Mouse (Mus musculus): Measurements from ENCODE around the gene Smarca1. TPM values are rescaled to one million over a fixed set of nuclear protein-coding genes. Genes with fewer than 3 reads are reported as not detected.
A peak's percentile ranks its signal among the peaks of the same experiment; 100 is the strongest.

Smarca1 gene
- polyA plus RNA-seq (2014; fragmentation: Nextera tagmentation; extraction: Ambion mirVana): 30.8 and 35.4 TPM in 2 replicates

GRCm38 (mm10) chrX:47892431-47893024 lies at the start of gene Smarca1:
Gene Smarca1, minus strand, starts transcription at chrX:47892974.
- H3K9me3 ChIP-seq (ENCODE audit: control insufficient read depth, low read length): no peaks in the 10 kb centered on the region
- peak within 1 kb of the TSS; percentile 59 for H3K4me2 ChIP-seq
- DNase-seq (ENCODE audit: low spot score, missing footprints) (no peak), ATAC-seq (ENCODE audit: low FRiP score) (peak; percentile 73)
- H3K27ac ChIP-seq (ENCODE audit: low read depth, low read length): no peak within 1 kb of the TSS
- H3K27me3 ChIP-seq (ENCODE audit: control insufficient read depth, insufficient read depth, low read length): no peaks in the 10 kb centered on the region
- 16% methylated on average over 12 of the region's 17 CpGs for WGBS
- H3K4me1 ChIP-seq (ENCODE audit: control insufficient read depth, insufficient read depth, low read length): no peaks in the 10 kb centered on the region
- no peaks in the 10 kb centered on the region for H3K36me3 ChIP-seq (ENCODE audit: control insufficient read depth, insufficient read depth, low read length)
- H3K4me3 ChIP-seq (ENCODE audit: low read depth, low read length): peak within 1 kb of the TSS; percentile 56
- peak within 1 kb of the TSS; percentile 74 for H3K9ac ChIP-seq (ENCODE audit: low read length)

DNA sequence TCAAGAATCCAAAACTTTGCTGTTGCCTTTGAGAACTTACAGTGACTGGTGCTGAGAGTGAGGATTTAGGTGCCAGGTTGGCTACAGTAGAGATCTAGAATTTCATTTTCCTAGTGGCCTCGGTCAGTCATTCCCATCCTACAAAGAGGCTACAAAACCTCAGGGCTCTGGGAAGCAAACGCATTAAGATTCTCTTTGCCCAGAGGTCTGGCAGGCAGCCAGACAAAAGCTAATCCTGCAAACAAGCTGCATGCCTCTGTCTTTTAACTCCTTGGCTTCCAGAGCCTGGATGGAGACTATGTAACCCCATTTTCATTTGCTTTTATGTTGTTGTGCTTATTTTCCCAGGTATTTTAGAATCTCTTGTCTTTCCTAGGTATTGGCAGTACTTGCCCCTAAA lies 45.0 kb upstream of the Smarca1 start:
- Histone ChIP-seq H3K27me3 (ENCODE audit: control insufficient read depth, insufficient read depth, low read length) (no peaks in the 10 kb centered on the region), H3K4me2 (no peak overlapping the region), H3K9ac (ENCODE audit: low read length) (no peak overlapping the region), H3K4me3 (ENCODE audit: low read depth, low read length) (no peak overlapping the region), H3K4me1 (ENCODE audit: control insufficient read depth, insufficient read depth, low read length) (peaks cover 5% of the 10 kb centered on the region; the same call in 1 of the 2 replicates), H3K36me3 (ENCODE audit: control insufficient read depth, insufficient read depth, low read length) (no peaks in the 10 kb centered on the region), H3K9me3 (ENCODE audit: control insufficient read depth, low read length) (no peaks in the 10 kb centered on the region), H3K27ac (ENCODE audit: low read depth, low read length) (peak overlapping the region; percentile 25; the same call in 1 of the 2 replicates)
- WGBS: 37% methylated on average over 2 of the region's 2 CpGs
- DNase-seq (ENCODE audit: low spot score, missing footprints): no peak
- peak; percentile 65; the same call in 1 of the 2 replicates for ATAC-seq (ENCODE audit: low FRiP score)

DNA sequence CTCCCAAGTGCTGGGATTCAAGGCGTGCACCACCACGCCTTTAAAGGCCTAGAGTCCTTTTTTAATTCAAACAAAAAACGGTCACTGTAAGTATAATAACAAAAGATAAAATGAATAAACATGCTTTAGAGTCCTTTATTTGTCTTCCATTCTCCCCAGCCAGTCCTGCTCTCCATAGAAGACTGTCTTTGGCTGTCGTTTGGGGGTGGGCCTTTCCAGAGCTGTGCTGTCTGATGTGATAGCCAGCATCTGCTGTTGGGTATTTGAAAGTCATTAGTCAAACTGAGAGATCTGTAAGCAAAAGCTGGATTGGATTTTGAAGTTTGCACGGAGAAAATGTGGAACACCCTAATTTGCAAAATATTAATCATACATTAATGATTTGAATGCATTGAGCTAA lies 44.1 kb upstream of the Smarca1 start:
- no peak for DNase-seq (ENCODE audit: low spot score, missing footprints)
- WGBS: 55% methylated on average over 5 of the region's 5 CpGs
- H3K27ac ChIP-seq (ENCODE audit: low read depth, low read length): no peak overlapping the region
- no peaks in the 10 kb centered on the region for H3K36me3 ChIP-seq (ENCODE audit: control insufficient read depth, insufficient read depth, low read length)
- H3K4me1 ChIP-seq (ENCODE audit: control insufficient read depth, insufficient read depth, low read length): peaks cover 5% of the 10 kb centered on the region; the same call in 1 of the 2 replicates
- H3K4me3 ChIP-seq (ENCODE audit: low read depth, low read length): no peak overlapping the region
- no peak overlapping the region for H3K9ac ChIP-seq (ENCODE audit: low read length)
- H3K9me3 ChIP-seq (ENCODE audit: control insufficient read depth, low read length): no peaks in the 10 kb centered on the region
- ATAC-seq (ENCODE audit: low FRiP score): no peak
- no peaks in the 10 kb centered on the region for H3K27me3 ChIP-seq (ENCODE audit: control insufficient read depth, insufficient read depth, low read length)
- no peak overlapping the region for H3K4me2 ChIP-seq

GRCm38 (mm10) chrX:47934352-47934751 lies 41.6 kb upstream of the Smarca1 start:
- Histone ChIP-seq H3K4me3 (ENCODE audit: low read depth, low read length) (no peak overlapping the region), H3K4me2 (no peak overlapping the region), H3K9ac (ENCODE audit: low read length) (no peak overlapping the region), H3K4me1 (ENCODE audit: control insufficient read depth, insufficient read depth, low read length) (peaks cover 5% of the 10 kb centered on the region; the same call in 1 of the 2 replicates), H3K27ac (ENCODE audit: low read depth, low read length) (no peak overlapping the region), H3K27me3 (ENCODE audit: control insufficient read depth, insufficient read depth, low read length) (no peaks in the 10 kb centered on the region), H3K36me3 (ENCODE audit: control insufficient read depth, insufficient read depth, low read length) (no peaks in the 10 kb centered on the region), H3K9me3 (ENCODE audit: control insufficient read depth, low read length) (no peaks in the 10 kb centered on the region)
- 89% methylated on average over 11 of the region's 11 CpGs for WGBS
- DNase-seq (ENCODE audit: low spot score, missing footprints) (no peak), ATAC-seq (ENCODE audit: low FRiP score) (no peak)

- DNase-seq (ENCODE audit: low spot score, missing footprints) (no peak), ATAC-seq (ENCODE audit: low FRiP score) (no peak)
- Histone ChIP-seq H3K4me3 (ENCODE audit: low read depth, low read length) (no peak overlapping the region), H3K36me3 (ENCODE audit: control insufficient read depth, insufficient read depth, low read length) (no peaks in the 10 kb centered on the region), H3K4me1 (ENCODE audit: control insufficient read depth, insufficient read depth, low read length) (no peaks in the 10 kb centered on the region), H3K27ac (ENCODE audit: low read depth, low read length) (no peak overlapping the region), H3K4me2 (no peak overlapping the region), H3K27me3 (ENCODE audit: control insufficient read depth, insufficient read depth, low read length) (no peaks in the 10 kb centered on the region), H3K9me3 (ENCODE audit: control insufficient read depth, low read length) (no peaks in the 10 kb centered on the region), H3K9ac (ENCODE audit: low read length) (no peak overlapping the region)
- 76% methylated on average over 3 of the region's 3 CpGs for WGBS
These were observed 37.7 kb upstream of the Smarca1 start for GRCm38 (mm10) chrX:47930449-47930848.

- no peaks in the 10 kb centered on the region for H3K27me3 ChIP-seq (ENCODE audit: control insufficient read depth, insufficient read depth, low read length)
- H3K4me1 ChIP-seq (ENCODE audit: control insufficient read depth, insufficient read depth, low read length): no peaks in the 10 kb centered on the region
- ATAC-seq (ENCODE audit: low FRiP score): no peak
- H3K27ac ChIP-seq (ENCODE audit: low read depth, low read length): no peak overlapping the region
- H3K4me2 ChIP-seq: no peak overlapping the region
- no peaks in the 10 kb centered on the region for H3K9me3 ChIP-seq (ENCODE audit: control insufficient read depth, low read length)
- no peaks in the 10 kb centered on the region for H3K36me3 ChIP-seq (ENCODE audit: control insufficient read depth, insufficient read depth, low read length)
- no peak overlapping the region for H3K4me3 ChIP-seq (ENCODE audit: low read depth, low read length)
- no peak for DNase-seq (ENCODE audit: low spot score, missing footprints)
- no peak overlapping the region for H3K9ac ChIP-seq (ENCODE audit: low read length)
- 90% methylated on average over 3 of the region's 3 CpGs for WGBS
These were observed 35.2 kb upstream of the Smarca1 start for GRCm38 (mm10) chrX:47927981-47928380.

GRCm38 (mm10) chrX:47920541-47920940 lies 27.8 kb upstream of the Smarca1 start:
- H3K9ac ChIP-seq (ENCODE audit: low read length): no peak overlapping the region
- no peaks in the 10 kb centered on the region for H3K36me3 ChIP-seq (ENCODE audit: control insufficient read depth, insufficient read depth, low read length)
- DNase-seq (ENCODE audit: low spot score, missing footprints): no peak
- no peaks in the 10 kb centered on the region for H3K4me1 ChIP-seq (ENCODE audit: control insufficient read depth, insufficient read depth, low read length)
- no peaks in the 10 kb centered on the region for H3K27me3 ChIP-seq (ENCODE audit: control insufficient read depth, insufficient read depth, low read length)
- ATAC-seq (ENCODE audit: low FRiP score): no peak
- no peaks in the 10 kb centered on the region for H3K9me3 ChIP-seq (ENCODE audit: control insufficient read depth, low read length)
- H3K4me2 ChIP-seq: no peak overlapping the region
- 89% methylated on average over 5 of the region's 5 CpGs for WGBS
- H3K4me3 ChIP-seq (ENCODE audit: low read depth, low read length): no peak overlapping the region
- H3K27ac ChIP-seq (ENCODE audit: low read depth, low read length): no peak overlapping the region

DNA sequence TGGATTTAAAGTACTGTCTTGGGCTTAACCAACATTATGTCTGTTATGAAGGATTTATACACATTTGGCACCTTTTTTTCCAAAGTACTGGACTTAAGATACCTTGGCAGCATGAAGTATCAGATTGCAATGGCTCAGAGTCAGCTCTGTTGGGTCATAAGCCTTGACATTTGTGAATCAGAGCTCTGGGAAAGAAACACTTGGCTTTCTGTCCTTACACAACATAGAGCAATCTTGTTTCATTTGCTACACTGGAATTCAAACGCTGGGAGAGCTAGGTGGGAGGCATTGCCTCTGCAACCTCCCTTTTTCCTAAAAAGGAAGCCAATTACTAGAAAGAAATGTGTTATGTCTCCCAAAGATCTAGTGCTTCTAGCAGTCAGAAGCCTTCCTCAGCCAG lies 24.1 kb upstream of the Smarca1 start:
- H3K4me1 ChIP-seq (ENCODE audit: control insufficient read depth, insufficient read depth, low read length): no peaks in the 10 kb centered on the region
- no peaks in the 10 kb centered on the region for H3K36me3 ChIP-seq (ENCODE audit: control insufficient read depth, insufficient read depth, low read length)
- no peak overlapping the region for H3K4me3 ChIP-seq (ENCODE audit: low read depth, low read length)
- no peak overlapping the region for H3K27ac ChIP-seq (ENCODE audit: low read depth, low read length)
- ATAC-seq (ENCODE audit: low FRiP score) (no peak), DNase-seq (ENCODE audit: low spot score, missing footprints) (no peak)
- 70% methylated on average over 1 of the region's 1 CpGs for WGBS
- H3K27me3 ChIP-seq (ENCODE audit: control insufficient read depth, insufficient read depth, low read length): no peaks in the 10 kb centered on the region
- no peak overlapping the region for H3K4me2 ChIP-seq
- no peak overlapping the region for H3K9ac ChIP-seq (ENCODE audit: low read length)
- H3K9me3 ChIP-seq (ENCODE audit: control insufficient read depth, low read length): no peaks in the 10 kb centered on the region

GRCm38 (mm10) chrX:47913543-47913938 lies 20.8 kb upstream of the Smarca1 start:
- DNase-seq (ENCODE audit: low spot score, missing footprints) (no peak), ATAC-seq (ENCODE audit: low FRiP score) (no peak)
- WGBS: 79% methylated on average over 7 of the region's 7 CpGs
- Histone ChIP-seq H3K9ac (ENCODE audit: low read length) (no peak overlapping the region), H3K27me3 (ENCODE audit: control insufficient read depth, insufficient read depth, low read length) (no peaks in the 10 kb centered on the region), H3K4me1 (ENCODE audit: control insufficient read depth, insufficient read depth, low read length) (no peaks in the 10 kb centered on the region), H3K9me3 (ENCODE audit: control insufficient read depth, low read length) (no peaks in the 10 kb centered on the region), H3K36me3 (ENCODE audit: control insufficient read depth, insufficient read depth, low read length) (no peaks in the 10 kb centered on the region), H3K4me2 (peak overlapping the region; percentile 49; the same call in 1 of the 2 replicates), H3K4me3 (ENCODE audit: low read depth, low read length) (no peak overlapping the region), H3K27ac (ENCODE audit: low read depth, low read length) (no peak overlapping the region)
